Mouse (Mus musculus): ENCODE data around the gene Gpr45. TPM values are rescaled to one million over a fixed set of nuclear protein-coding genes. Genes with fewer than 3 reads are reported as not detected.

Gpr45 gene
- polyA plus RNA-seq, 1 experiment from 2014 or later = 15.0 TPM

Small RNA genes within 50 kb of the gene (microRNA-seq; reads per million reads assigned to microRNA genes)
- gene Gm24001 (ENCODE audit: insufficient number of aligned reads) = not detected

Other genes starting within 250 kb of the Gpr45 start
- 58.8 and 60.3 TPM in 2 replicates for gene Mrps9, start 101.6 kb upstream of the Gpr45 start, polyA plus RNA-seq (2014; fragmentation: Nextera tagmentation; extraction: Ambion mirVana)
- gene Tgfbrap1, start 145.8 kb downstream of the Gpr45 start, polyA plus RNA-seq (2014; fragmentation: Nextera tagmentation; extraction: Ambion mirVana) = 17.3 and 17.6 TPM in 2 replicates
- gene AI597479, start 145.8 kb downstream of the Gpr45 start, polyA plus RNA-seq (2014; fragmentation: Nextera tagmentation; extraction: Ambion mirVana) = 38.3 and 41.8 TPM in 2 replicates
- gene Fhl2, start 244.1 kb downstream of the Gpr45 start, polyA plus RNA-seq (2014; fragmentation: Nextera tagmentation; extraction: Ambion mirVana) = 4.0 and 4.6 TPM in 2 replicates